9 mouse cellular contexts compared by ENCODE assay signal in the genomic region with DNA sequence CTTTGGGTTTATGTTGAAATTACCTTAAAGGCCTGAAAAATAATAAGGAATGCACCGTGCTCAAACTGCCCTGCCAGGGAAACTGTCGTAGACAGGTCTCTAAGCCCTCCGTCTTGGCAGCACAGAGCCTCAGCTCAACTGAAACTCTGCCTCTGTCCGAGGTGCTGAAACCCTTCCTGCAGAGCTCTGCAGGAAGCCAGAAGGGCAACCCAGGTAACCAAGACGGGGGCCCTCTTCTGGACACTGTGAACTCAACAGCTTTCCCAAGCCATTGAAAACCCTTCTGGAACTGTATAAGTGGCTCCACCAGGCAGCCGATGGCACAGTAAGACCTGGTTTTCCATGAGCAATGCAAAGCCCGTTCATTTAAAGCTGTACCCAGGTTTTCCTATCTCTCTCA. TPM values are rescaled to one million over a fixed set of nuclear protein-coding genes. Genes with fewer than 3 reads are reported as not detected.
DNase-seq lines count a peak whose midpoint lies in the region; ATAC-seq and TF ChIP-seq lines count a peak whose summit lies in the region.
"Had no signal": no experiment of that assay in that cellular context is flagged by ENCODE, and none has a peak within 500 bp of the region (broad histone marks: within the 10 kb centered on the region; RNA-seq: fewer than 3 reads in every experiment).

No protein-coding gene starts in this region.

- no peak for TF ChIP-seq POLR2A in bone marrow, adult 2 months (IDR thresholded peaks at IDR 0.05; ENCODE audit: borderline replicate concordance, control insufficient read depth, low read depth, low read length)

- 19% methylated on average over 7 of the region's 7 CpGs for WGBS in forebrain, embryonic 11.5 days
- 13% methylated on average over 7 of the region's 7 CpGs for WGBS in forebrain, embryonic 12.5 days
- WGBS in bone marrow, adult 2 months = 11% methylated on average over 7 of the region's 7 CpGs
- 9% methylated on average over 7 of the region's 7 CpGs for WGBS in heart, embryonic 16.5 days
- WGBS in large intestine, adult 2 months = 5% methylated on average over 7 of the region's 7 CpGs
- WGBS in neural tube, embryonic 11.5 days = 15% methylated on average over 7 of the region's 7 CpGs

- H3K27ac ChIP-seq in forebrain, embryonic 11.5 days (ENCODE audit: low read depth, low read length) = no peak overlapping the region
- no peak overlapping the region for H3K27ac ChIP-seq in forebrain, embryonic 12.5 days
- no peak overlapping the region for H3K27ac ChIP-seq in bone marrow, adult 2 months (ENCODE audit: control insufficient read depth, insufficient read depth, low read depth, low read length, poor library complexity)
- no peak overlapping the region for H3K27ac ChIP-seq in heart, embryonic 16.5 days (ENCODE audit: low read length)
- no peak overlapping the region for H3K27ac ChIP-seq in neural tube, embryonic 11.5 days (ENCODE audit: low read depth, low read length)
- H3K27ac ChIP-seq: limb, embryonic 12.5 days had no signal

- no peaks in the 10 kb centered on the region for H3K27me3 ChIP-seq in forebrain, embryonic 11.5 days (ENCODE audit: control insufficient read depth, insufficient read depth, low read length)
- H3K27me3 ChIP-seq in forebrain, embryonic 12.5 days = peaks cover 20% of the 10 kb centered on the region
- H3K27me3 ChIP-seq in heart, embryonic 16.5 days (ENCODE audit: control insufficient read depth, insufficient read depth, low read length) = no peaks in the 10 kb centered on the region
- H3K27me3 ChIP-seq in neural tube, embryonic 11.5 days (ENCODE audit: control insufficient read depth, insufficient read depth, low read length) = peaks cover 2% of the 10 kb centered on the region; the same call in 1 of the 2 replicates

- ATAC-seq in forebrain, embryonic 11.5 days (replicated peaks; ENCODE audit: low FRiP score) = no peak
- no peak for ATAC-seq in forebrain, embryonic 12.5 days (ENCODE audit: low FRiP score)
- ATAC-seq in heart, embryonic 16.5 days (replicated peaks; ENCODE audit: extremely low read depth, insufficient read depth, low FRiP score) = 0 out of 2 replicates have a peak, but pooled peaks have one; percentile 15
- ATAC-seq in neural tube, embryonic 11.5 days (ENCODE audit: insufficient read depth, low FRiP score, low TSS enrichment) = no peak
- ATAC-seq in erythroid progenitor cell, adult 5-6 weeks (replicated peaks; ENCODE audit: low FRiP score, poor library complexity, severe bottlenecking) = no peak

- H3K4me3 ChIP-seq in forebrain, embryonic 11.5 days (ENCODE audit: low read depth, low read length) = no peak overlapping the region
- no peak overlapping the region for H3K4me3 ChIP-seq in forebrain, embryonic 12.5 days (replicated peaks)
- H3K4me3 ChIP-seq in bone marrow, adult 2 months (replicated peaks; ENCODE audit: control insufficient read depth, low read depth, low read length) = no peak overlapping the region
- no peak overlapping the region for H3K4me3 ChIP-seq in heart, embryonic 16.5 days (ENCODE audit: low read length)
- H3K4me3 ChIP-seq in neural tube, embryonic 11.5 days (ENCODE audit: low read depth, low read length) = no peak overlapping the region
- H3K4me3 ChIP-seq: limb, embryonic 12.5 days had no signal

- peak; percentile 90 for DNase-seq in forebrain, embryonic 11.5 days (ENCODE audit: low spot score)
- DNase-seq in CD4-positive helper T cell, adult 2 months (ENCODE audit: low read depth, low spot score) = peak; percentile 88
- peak; percentile 70 for DNase-seq in large intestine, adult 2 months (ENCODE audit: low read depth, low spot score)
- DNase-seq in neural tube, embryonic 11.5 days (ENCODE audit: low spot score) = peak; percentile 82

- H3K4me2 ChIP-seq in forebrain, embryonic 11.5 days (ENCODE audit: low read depth, low read length, severe bottlenecking) = no peak overlapping the region
- H3K4me2 ChIP-seq in forebrain, embryonic 12.5 days = no peak overlapping the region
- H3K4me2 ChIP-seq in heart, embryonic 16.5 days (ENCODE audit: low read depth, low read length) = no peak overlapping the region
- H3K4me2 ChIP-seq in neural tube, embryonic 11.5 days (ENCODE audit: low read depth) = no peak overlapping the region
- H3K4me2 ChIP-seq: limb, embryonic 12.5 days had no signal

- H3K9me3 ChIP-seq in forebrain, embryonic 11.5 days (ENCODE audit: control insufficient read depth, low read length) = no peaks in the 10 kb centered on the region
- H3K9me3 ChIP-seq in forebrain, embryonic 12.5 days = no peaks in the 10 kb centered on the region
- H3K9me3 ChIP-seq in heart, embryonic 16.5 days (replicated peaks; ENCODE audit: control insufficient read depth, low read length) = no peaks in the 10 kb centered on the region
- H3K9me3 ChIP-seq in neural tube, embryonic 11.5 days (ENCODE audit: control insufficient read depth, low read length) = no peaks in the 10 kb centered on the region
- H3K9me3 ChIP-seq: limb, embryonic 12.5 days had no signal

- H3K4me1 ChIP-seq in forebrain, embryonic 11.5 days (replicated peaks; ENCODE audit: control insufficient read depth, insufficient read depth, low read length) = peaks cover 4% of the 10 kb centered on the region
- peaks cover 24% of the 10 kb centered on the region for H3K4me1 ChIP-seq in forebrain, embryonic 12.5 days
- H3K4me1 ChIP-seq in bone marrow, adult 2 months (ENCODE audit: control insufficient read depth, insufficient read depth, low read length) = no peaks in the 10 kb centered on the region
- H3K4me1 ChIP-seq in heart, embryonic 16.5 days (ENCODE audit: control insufficient read depth, insufficient read depth, low read length) = peaks cover 14% of the 10 kb centered on the region
- peaks cover 12% of the 10 kb centered on the region for H3K4me1 ChIP-seq in neural tube, embryonic 11.5 days (ENCODE audit: control insufficient read depth, insufficient read depth, low read length)

- peak; percentile 28; the same call in 1 of the 2 replicates for TF ChIP-seq CTCF in bone marrow, adult 2 months (IDR thresholded peaks at IDR 0.05; ENCODE audit: control insufficient read depth, insufficient read depth, low read length)

- no peaks in the 10 kb centered on the region for H3K36me3 ChIP-seq in forebrain, embryonic 11.5 days (ENCODE audit: control insufficient read depth, insufficient read depth, low read length)
- no peaks in the 10 kb centered on the region for H3K36me3 ChIP-seq in forebrain, embryonic 12.5 days (replicated peaks)
- H3K36me3 ChIP-seq in heart, embryonic 16.5 days (ENCODE audit: control insufficient read depth, insufficient read depth) = no peaks in the 10 kb centered on the region
- no peaks in the 10 kb centered on the region for H3K36me3 ChIP-seq in neural tube, embryonic 11.5 days (ENCODE audit: control insufficient read depth, insufficient read depth, low read length)
- H3K36me3 ChIP-seq: limb, embryonic 12.5 days had no signal

- no peak overlapping the region for H3K9ac ChIP-seq in forebrain, embryonic 11.5 days (ENCODE audit: low read length)
- H3K9ac ChIP-seq in forebrain, embryonic 12.5 days = no peak overlapping the region
- no peak overlapping the region for H3K9ac ChIP-seq in heart, embryonic 16.5 days (ENCODE audit: low read length)
- H3K9ac ChIP-seq in neural tube, embryonic 11.5 days (ENCODE audit: low read length) = no peak overlapping the region
- H3K9ac ChIP-seq: limb, embryonic 12.5 days had no signal

RNA-seq across cellular contexts. Expression of a gene that starts 6.1 kb away (rescaled TPM):
- 9.1 and 10.9 TPM in 2 replicates for polyA plus RNA-seq in forebrain, embryonic 11.5 days (2014; fragmentation: Nextera tagmentation; extraction: Ambion mirVana)
- polyA plus RNA-seq in forebrain, embryonic 12.5 days (2016; fragmentation: Nextera tagmentation; extraction: Ambion mirVana) = 9.8 and 10.1 TPM in 2 replicates
- not detected in 2 replicates for polyA plus RNA-seq in bone marrow, adult 2 months (2011; ENCODE audit: insufficient read depth, insufficient read length, low replicate concordance, missing spikeins)
- polyA plus RNA-seq in heart, embryonic 16.5 days (2015; fragmentation: Nextera tagmentation; extraction: Ambion mirVana) = 18.0 and 25.2 TPM in 2 replicates
- 16.6 and 17.6 TPM in 2 replicates for polyA plus RNA-seq in large intestine, adult 2 months (2012; rRNA removed)
- polyA plus RNA-seq in neural tube, embryonic 11.5 days (2014; fragmentation: Nextera tagmentation; extraction: Ambion mirVana) = 16.5 and 18.6 TPM in 2 replicates
- total RNA-seq in erythroid progenitor cell, adult 5-6 weeks (2015; ENCODE audit: low replicate concordance) = not detected in 2 replicates
- total RNA-seq in erythroid progenitor cell, adult 5-6 weeks (2017; ENCODE audit: low replicate concordance) = not detected in 2 replicates

RNA-seq across cellular contexts. Expression of a gene that starts 7.1 kb away (rescaled TPM):
- 6.6 and 7.4 TPM in 2 replicates for polyA plus RNA-seq in forebrain, embryonic 11.5 days (2014; fragmentation: Nextera tagmentation; extraction: Ambion mirVana)
- polyA plus RNA-seq in forebrain, embryonic 12.5 days (2016; fragmentation: Nextera tagmentation; extraction: Ambion mirVana) = 7.1 and 7.2 TPM in 2 replicates
- 0.47 TPM in 1 of 2 replicates, not detected in the other for polyA plus RNA-seq in bone marrow, adult 2 months (2011; ENCODE audit: insufficient read depth, insufficient read length, low replicate concordance, missing spikeins)
- 27.3 and 31.9 TPM in 2 replicates for polyA plus RNA-seq in heart, embryonic 16.5 days (2015; fragmentation: Nextera tagmentation; extraction: Ambion mirVana)
- polyA plus RNA-seq in large intestine, adult 2 months (2012; rRNA removed) = 3.1 and 4.3 TPM in 2 replicates
- 6.1 and 6.7 TPM in 2 replicates for polyA plus RNA-seq in neural tube, embryonic 11.5 days (2014; fragmentation: Nextera tagmentation; extraction: Ambion mirVana)
- total RNA-seq in erythroid progenitor cell, adult 5-6 weeks (2015; ENCODE audit: low replicate concordance) = not detected in 2 replicates
- not detected in 2 replicates for total RNA-seq in erythroid progenitor cell, adult 5-6 weeks (2017; ENCODE audit: low replicate concordance)

RNA-seq across cellular contexts. Expression of a gene that starts 34.5 kb away (rescaled TPM):
- polyA plus RNA-seq in forebrain, embryonic 11.5 days (2014; fragmentation: Nextera tagmentation; extraction: Ambion mirVana) = 0.21 and 0.44 TPM in 2 replicates
- 0.34 and 0.53 TPM in 2 replicates for polyA plus RNA-seq in forebrain, embryonic 12.5 days (2016; fragmentation: Nextera tagmentation; extraction: Ambion mirVana)
- polyA plus RNA-seq in bone marrow, adult 2 months (2011; ENCODE audit: insufficient read depth, insufficient read length, low replicate concordance, missing spikeins) = 0.70 and 1.1 TPM in 2 replicates
- 2.3 and 2.6 TPM in 2 replicates for polyA plus RNA-seq in heart, embryonic 16.5 days (2015; fragmentation: Nextera tagmentation; extraction: Ambion mirVana)
- polyA plus RNA-seq in large intestine, adult 2 months (2012; rRNA removed) = 0.93 and 1.0 TPM in 2 replicates
- polyA plus RNA-seq in neural tube, embryonic 11.5 days (2014; fragmentation: Nextera tagmentation; extraction: Ambion mirVana) = 0.54 and 0.89 TPM in 2 replicates
- not detected in 2 replicates for total RNA-seq in erythroid progenitor cell, adult 5-6 weeks (2015; ENCODE audit: low replicate concordance)
- total RNA-seq in erythroid progenitor cell, adult 5-6 weeks (2017; ENCODE audit: low replicate concordance) = not detected in 2 replicates

RNA-seq across cellular contexts. Expression of a gene that starts 36.0 kb away (rescaled TPM):
- polyA plus RNA-seq in forebrain, embryonic 11.5 days (2014; fragmentation: Nextera tagmentation; extraction: Ambion mirVana) = 45.5 and 57.8 TPM in 2 replicates
- polyA plus RNA-seq in forebrain, embryonic 12.5 days (2016; fragmentation: Nextera tagmentation; extraction: Ambion mirVana) = 43.6 and 47.4 TPM in 2 replicates
- 10.2 and 11.2 TPM in 2 replicates for polyA plus RNA-seq in bone marrow, adult 2 months (2011; ENCODE audit: insufficient read depth, insufficient read length, low replicate concordance, missing spikeins)
- 71.1 and 77.3 TPM in 2 replicates for polyA plus RNA-seq in heart, embryonic 16.5 days (2015; fragmentation: Nextera tagmentation; extraction: Ambion mirVana)
- polyA plus RNA-seq in large intestine, adult 2 months (2012; rRNA removed) = 57.7 and 79.6 TPM in 2 replicates
- polyA plus RNA-seq in neural tube, embryonic 11.5 days (2014; fragmentation: Nextera tagmentation; extraction: Ambion mirVana) = 45.8 and 47.0 TPM in 2 replicates
- 11.9 TPM in 1 of 2 replicates, not detected in the other for total RNA-seq in erythroid progenitor cell, adult 5-6 weeks (2015; ENCODE audit: low replicate concordance)
- 1.7 and 8.0 TPM in 2 replicates for total RNA-seq in erythroid progenitor cell, adult 5-6 weeks (2017; ENCODE audit: low replicate concordance)

RNA-seq across cellular contexts. Expression of a gene that starts 55.7 kb away (rescaled TPM):
- not detected in 2 replicates for polyA plus RNA-seq in forebrain, embryonic 11.5 days (2014; fragmentation: Nextera tagmentation; extraction: Ambion mirVana)
- 0.20 and 0.37 TPM in 2 replicates for polyA plus RNA-seq in forebrain, embryonic 12.5 days (2016; fragmentation: Nextera tagmentation; extraction: Ambion mirVana)
- not detected in 2 replicates for polyA plus RNA-seq in bone marrow, adult 2 months (2011; ENCODE audit: insufficient read depth, insufficient read length, low replicate concordance, missing spikeins)
- polyA plus RNA-seq in heart, embryonic 16.5 days (2015; fragmentation: Nextera tagmentation; extraction: Ambion mirVana) = 0.14 TPM in 1 of 2 replicates, not detected in the other
- polyA plus RNA-seq in large intestine, adult 2 months (2012; rRNA removed) = 0.38 and 1.1 TPM in 2 replicates
- 0.12 and 0.54 TPM in 2 replicates for polyA plus RNA-seq in neural tube, embryonic 11.5 days (2014; fragmentation: Nextera tagmentation; extraction: Ambion mirVana)
- not detected in 2 replicates for total RNA-seq in erythroid progenitor cell, adult 5-6 weeks (2015; ENCODE audit: low replicate concordance)
- not detected in 2 replicates for total RNA-seq in erythroid progenitor cell, adult 5-6 weeks (2017; ENCODE audit: low replicate concordance)
